Mouse (Mus musculus): ENCODE results near the gene Pde1a.

DNA sequence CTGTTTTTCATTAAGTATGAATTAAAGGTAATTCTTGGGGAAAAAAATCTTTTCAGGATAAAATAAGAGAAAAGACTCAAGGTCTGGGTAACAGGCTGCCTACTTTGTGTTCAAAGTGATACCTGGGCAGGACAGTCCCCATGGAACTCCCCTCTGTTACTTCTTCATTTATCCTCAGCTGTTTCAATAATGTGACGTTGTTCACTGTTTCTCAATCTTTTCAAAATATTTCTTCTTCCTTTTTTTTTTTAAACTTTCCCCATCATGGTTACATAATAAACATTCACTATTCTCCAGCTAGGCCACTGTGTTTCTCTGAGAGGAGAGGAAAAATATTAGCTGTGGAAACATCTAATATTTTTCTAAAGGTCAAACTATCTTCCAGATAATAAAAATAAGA, 103.7 kb downstream of the Pde1a start:
- TF ChIP-seq CTCF (IDR thresholded peaks at IDR 0.05; ENCODE audit: borderline replicate concordance, control insufficient read depth, extremely low read depth, insufficient read depth, low read length, poor library complexity) (no peak), POLR2A (IDR thresholded peaks at IDR 0.05; ENCODE audit: control insufficient read depth, extremely low read depth, insufficient read depth, low read length, poor library complexity) (no peak)
